In genomic region chr6:94842856-94843255, GRCm38 (mm10) we compare ENCODE assay signal across 15 mouse cellular contexts.
A peak's percentile ranks its signal among the peaks of the same experiment; 100 is the strongest.
DNase-seq lines count a peak whose midpoint lies in the region.
"Had no signal": no experiment of that assay in that cellular context is flagged by ENCODE, and none has a peak within 500 bp of the region (broad histone marks: within the 10 kb centered on the region; RNA-seq: fewer than 3 reads in every experiment).

No protein-coding gene starts in this region.

- peak; percentile 31 for DNase-seq in embryo, embryonic 10.5 days (ENCODE audit: low spot score)
- DNase-seq in embryo, embryonic 9.5 days (ENCODE audit: extremely low spot score), result no peak
- DNase-seq in heart, adult 11 months, result peak; percentile 5
- no peak for DNase-seq in heart, adult 18-20 months
- peak; percentile 68 for DNase-seq in mesoderm, embryonic 11.5 days (ENCODE audit: low read depth, low spot score)
- DNase-seq in urinary bladder, adult 18-20 months (ENCODE audit: low spot score in 2 of 2), result no peak
- DNase-seq: adrenal gland, adult 2 months; adrenal gland, postnatal 10 days; adrenal gland, postnatal 25 days; cerebellum, adult 11 months; cerebellum, adult 18-20 months; cerebellum, adult 8-10 months; cerebellum, adult 9-11 months; cerebellum, postnatal 14 days; cerebellum, postnatal 36 days had no signal

Comparison
In these comparisons a context has a peak if more than half of its experiments do, and no peak if none do; other contexts are left out.
1. DNase-seq: peak in embryo, embryonic 10.5 days (single experiment), heart, adult 11 months (single experiment) and mesoderm, embryonic 11.5 days (single experiment); none in embryo, embryonic 9.5 days (single experiment), heart, adult 18-20 months (0 of 2) and urinary bladder, adult 18-20 months (0 of 2).